Mouse (Mus musculus) kidney, adult 9 months (tissue): ENCODE measurements at regions not wholly inside any gene's neighbourhood (a gene's known extent, or its start where the extent isn't known, plus 50 kb on each side); places are given as distances from the start of the nearest gene placed in this dataset.

Source experiments
- DNase-seq: peaks from one replicate; pipeline ENCODE4 v3.0.0; 2022

GRCm38 (mm10) chr1:88575291-88575690 lies 65.4 kb upstream of the Glrp1 start:
- DNase-seq = no peak

GRCm38 (mm10) chr1:88572161-88572560 lies 62.3 kb upstream of the Glrp1 start:
- DNase-seq = peak; percentile 54

GRCm38 (mm10) chr1:88568447-88569053 lies 58.7 kb upstream of the Glrp1 start:
- no peak for DNase-seq

- no peak for DNase-seq
Measured at GRCm38 (mm10) chr1:88567198-88567597, 57.3 kb upstream of the Glrp1 start.

- DNase-seq = peak; percentile 59
Measured at GRCm38 (mm10) chr1:88566426-88566825, 56.6 kb upstream of the Glrp1 start.

GRCm38 (mm10) chr1:88564825-88565224 lies 55.0 kb upstream of the Glrp1 start:
- no peak for DNase-seq

- DNase-seq = peak; percentile 86
Measured at GRCm38 (mm10) chr1:88562361-88562760, 52.5 kb upstream of the Glrp1 start.

GRCm38 (mm10) chr1:88560771-88561170 lies 50.9 kb upstream of the Glrp1 start:
- no peak for DNase-seq
